7 mouse cellular contexts compared by ENCODE assay signal in the genomic region with DNA sequence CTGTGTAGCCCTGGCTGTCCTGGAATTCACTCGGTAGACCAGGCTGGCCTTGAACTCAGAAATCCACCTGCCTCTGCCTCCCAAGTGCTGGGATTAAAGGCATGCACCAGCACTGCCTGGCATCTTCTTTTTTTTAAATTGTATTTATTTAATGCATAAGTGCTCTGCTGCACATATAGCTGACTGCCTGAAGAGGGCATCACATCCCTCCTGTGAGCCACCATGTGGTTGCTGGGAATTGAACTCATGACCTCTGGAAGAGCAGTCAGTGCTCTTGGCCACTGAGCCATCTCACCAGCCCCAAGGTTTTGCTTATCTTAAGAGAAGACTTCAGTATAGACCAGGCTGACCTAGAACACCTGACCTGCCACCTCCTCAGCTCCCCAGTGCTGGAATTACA.
DNase-seq lines count a peak whose midpoint lies in the region; ATAC-seq and TF ChIP-seq lines count a peak whose summit lies in the region.
"Not testable (repeated sequence)": the region's sequence is repeated elsewhere in the genome, so short reads cannot be mapped to it uniquely, and the experiment has no call there.

No protein-coding gene starts in this region.

- H3K79me2 ChIP-seq in heart, adult 2 months (replicated peaks; ENCODE audit: control insufficient read depth, insufficient read depth, low read length) = not testable (repeated sequence)

- WGBS in heart, adult 2 months = 55% methylated on average over 1 of the region's 1 CpGs
- 94% methylated on average over 1 of the region's 1 CpGs for WGBS in kidney, adult 2 months
- WGBS in liver, embryonic 13.5 days (ENCODE audit: insufficient replicate concordance) = 38% methylated on average over 1 of the region's 1 CpGs
- 100% methylated on average over 1 of the region's 1 CpGs for whole genome bisulfite sequencing in lung, postnatal 0 days
- 44% methylated on average over 1 of the region's 1 CpGs for WGBS in spleen, adult 2 months

- H3K4me2 ChIP-seq in liver, embryonic 13.5 days; lung, postnatal 0 days (replicated peaks; ENCODE audit: low read depth, low read length): not testable (repeated sequence)

- not testable (repeated sequence) for TF ChIP-seq EP300 in heart, adult 2 months (IDR thresholded peaks at IDR 0.05; ENCODE audit: insufficient read depth, low read depth, low read length); lung, postnatal 0 days (IDR thresholded peaks at IDR 0.05)

- peak; percentile 16 for TF ChIP-seq CTCF in E14TG2a.4 (conservative IDR thresholded peaks at IDR 0.05; ENCODE audit: low read length)
- TF ChIP-seq CTCF in heart, adult 2 months (IDR thresholded peaks at IDR 0.05) = peak; percentile 49
- TF ChIP-seq CTCF in kidney, adult 2 months (conservative IDR thresholded peaks at IDR 0.05; ENCODE audit: insufficient read depth, insufficient read length, low read depth, low read length) = 0 out of 2 replicates have a peak, but pooled peaks have one; percentile 25
- TF ChIP-seq CTCF in lung, postnatal 0 days (IDR thresholded peaks at IDR 0.05) = peak; percentile 48
- TF ChIP-seq CTCF in spleen, adult 2 months (IDR thresholded peaks at IDR 0.05; ENCODE audit: extremely low read depth, insufficient read depth, insufficient read length, insufficient replicate concordance) = not testable (repeated sequence)

- peaks cover 52% of the 10 kb centered on the region for H3K4me1 ChIP-seq in E14TG2a.4 (replicated peaks; ENCODE audit: low read depth, low read length)
- H3K4me1 ChIP-seq in heart, adult 2 months (ENCODE audit: control insufficient read depth, insufficient read depth, low read length); lung, postnatal 0 days (ENCODE audit: insufficient read depth, low read depth, low read length); spleen, adult 2 months (ENCODE audit: control insufficient read depth, insufficient read depth, insufficient read length): not testable (repeated sequence)
- peaks cover 24% of the 10 kb centered on the region for H3K4me1 ChIP-seq in kidney, adult 2 months (ENCODE audit: control insufficient read depth, insufficient read depth, low read length)
- H3K4me1 ChIP-seq in liver, embryonic 13.5 days (replicated peaks) = peaks cover 62% of the 10 kb centered on the region

- not testable (repeated sequence) for ATAC-seq in liver, embryonic 13.5 days (ENCODE audit: low read depth); lung, postnatal 0 days

- TF ChIP-seq POLR2A in heart, adult 2 months (IDR thresholded peaks at IDR 0.05; ENCODE audit: insufficient read depth, low read depth, low read length); kidney, adult 2 months (IDR thresholded peaks at IDR 0.05; ENCODE audit: low read depth, low read length); spleen, adult 2 months (IDR thresholded peaks at IDR 0.05; ENCODE audit: low read depth, low read length): not testable (repeated sequence)

- not testable (repeated sequence) for H3K4me3 ChIP-seq in E14TG2a.4 (replicated peaks; ENCODE audit: low read length); heart, adult 2 months; kidney, adult 2 months (ENCODE audit: insufficient read depth, low read depth, low read length); liver, embryonic 13.5 days (replicated peaks); lung, postnatal 0 days (ENCODE audit: low read depth, low read length); spleen, adult 2 months (ENCODE audit: extremely low read depth, insufficient read depth, insufficient read length)

- H3K9ac ChIP-seq in heart, adult 2 months (ENCODE audit: low read depth, low read length); liver, embryonic 13.5 days; lung, postnatal 0 days (replicated peaks; ENCODE audit: low read depth): not testable (repeated sequence)

- intact Hi-C loops in heart, adult 2 months (cut with DNase I) = loop anchor here (2.0 to 5.0 kb wide), 2 partner anchors 15 to 62 kb away; no protein-coding TSS in a partner anchor

- H3K36me3 ChIP-seq in E14TG2a.4 (ENCODE audit: insufficient read depth, low read length) = peaks cover 25% of the 10 kb centered on the region
- not testable (repeated sequence) for H3K36me3 ChIP-seq in heart, adult 2 months (ENCODE audit: control insufficient read depth, insufficient read depth, low read length); kidney, adult 2 months (ENCODE audit: control insufficient read depth, insufficient read depth, low read length); liver, embryonic 13.5 days; lung, postnatal 0 days (ENCODE audit: insufficient read depth, low read length); spleen, adult 2 months (ENCODE audit: control insufficient read depth, insufficient read depth, low read length)

- not testable (repeated sequence) for H3K27me3 ChIP-seq in E14TG2a.4 (ENCODE audit: insufficient read depth, low read length); heart, adult 2 months (ENCODE audit: control insufficient read depth, insufficient read depth, low read length); kidney, adult 2 months (replicated peaks; ENCODE audit: control insufficient read depth, insufficient read depth, low read length); liver, embryonic 13.5 days; lung, postnatal 0 days (replicated peaks; ENCODE audit: insufficient read depth, low read length); spleen, adult 2 months (ENCODE audit: control insufficient read depth, insufficient read depth, low read length)

- peak; percentile 39 for DNase-seq in adipocyte (ENCODE audit: low spot score)
- not testable (repeated sequence) for DNase-seq in heart, adult 2 months; kidney, adult 2 months; liver, embryonic 13.5 days; lung, postnatal 0 days (ENCODE audit: low spot score); spleen, adult 2 months (ENCODE audit: low read depth in 1 of 2, low spot score in 2 of 2)

- not testable (repeated sequence) for H3K9me3 ChIP-seq in E14TG2a.4 (ENCODE audit: low read length); liver, embryonic 13.5 days (replicated peaks); lung, postnatal 0 days (ENCODE audit: low read length)

- H3K27ac ChIP-seq in heart, adult 2 months; kidney, adult 2 months (ENCODE audit: insufficient read depth, low read depth, low read length); lung, postnatal 0 days (ENCODE audit: low read length): not testable (repeated sequence)
- peak overlapping the region; percentile 11; the same call in 1 of the 2 replicates for H3K27ac ChIP-seq in liver, embryonic 13.5 days
- 0 out of 2 replicates have a peak overlapping the region, but pooled peaks have one; percentile 11 for H3K27ac ChIP-seq in spleen, adult 2 months (ENCODE audit: insufficient read depth, low read length)
